Mouse (Mus musculus): ENCODE results near the gene Spindoc. TPM values are rescaled to one million over a fixed set of nuclear protein-coding genes. Genes with fewer than 3 reads are reported as not detected.

Spindoc gene
- total RNA-seq, 2 experiments from 2014 or later = 35.4 to 39.4 TPM

Small RNA genes lying within 50 kb of the gene (microRNA-seq; reads per million reads assigned to microRNA genes)
- gene Mir6991 = 0.79 reads per million

Other genes starting within 250 kb of the Spindoc start
- 100 to 1,000 TPM; 133 to 135 TPM for gene Otub1, start 176.7 kb downstream of the Spindoc start, total RNA-seq (2021)
- 100 to 1,000 TPM; 687 to 720 TPM for gene Cox8a, start 165.4 kb downstream of the Spindoc start, total RNA-seq (2021)
- gene Naa40, start 141.8 kb downstream of the Spindoc start, total RNA-seq (2021) = 10 to 100 TPM; 47.1 to 48.3 TPM
- gene Rcor2, start 115.7 kb downstream of the Spindoc start, total RNA-seq (2021) = 10 to 100 TPM; 13.4 to 14.8 TPM
- gene Mark2, start 41.1 kb downstream of the Spindoc start, total RNA-seq (2021) = 10 to 100 TPM; 74.7 to 81.2 TPM
- 10 to 100 TPM; 45.3 to 49.2 TPM for gene 2700081O15Rik, start 34.6 kb upstream of the Spindoc start, total RNA-seq (2021)
- 100 to 1,000 TPM; 130 to 147 TPM for gene Rtn3, start 100.3 kb upstream of the Spindoc start, total RNA-seq (2021)
- 100 to 1,000 TPM; 112 to 117 TPM for gene Atl3, start 111.0 kb upstream of the Spindoc start, total RNA-seq (2021)
- gene Pla2g16, start 174.5 kb upstream of the Spindoc start, total RNA-seq (2021) = 10 to 100 TPM; 33.0 to 41.5 TPM
- gene Lgals12, start 224.2 kb upstream of the Spindoc start, total RNA-seq (2021) = 10 to 100 TPM; 10.4 to 12.3 TPM
- not detected for gene Hrasls5, start 229.5 kb upstream of the Spindoc start, total RNA-seq (2021)